Mouse (Mus musculus) lung, adult 10 weeks (tissue): ENCODE measurements around the gene Rps21. TPM values are rescaled to one million over a fixed set of nuclear protein-coding genes. Genes with fewer than 3 reads are reported as not detected.

ENCODE experiments used
- polyA plus RNA-seq: library from polyadenylated mRNA; stranded (reverse); fragments of 350-450 nt; fragmentation: Illumina TruSeq; extraction: RNeasy Lipid Tissue Mini Kit (QIAGEN cat#74804); gene quantifications from one replicate; pipeline ENCODE4 v1.2.3, GENCODE M21; 2014; ENCODE audit warnings: low read depth, low replicate concordance; ENCODE audit not compliant: insufficient read depth

The Rps21 gene
- polyA plus RNA-seq: 2,570 TPM

DNA sequence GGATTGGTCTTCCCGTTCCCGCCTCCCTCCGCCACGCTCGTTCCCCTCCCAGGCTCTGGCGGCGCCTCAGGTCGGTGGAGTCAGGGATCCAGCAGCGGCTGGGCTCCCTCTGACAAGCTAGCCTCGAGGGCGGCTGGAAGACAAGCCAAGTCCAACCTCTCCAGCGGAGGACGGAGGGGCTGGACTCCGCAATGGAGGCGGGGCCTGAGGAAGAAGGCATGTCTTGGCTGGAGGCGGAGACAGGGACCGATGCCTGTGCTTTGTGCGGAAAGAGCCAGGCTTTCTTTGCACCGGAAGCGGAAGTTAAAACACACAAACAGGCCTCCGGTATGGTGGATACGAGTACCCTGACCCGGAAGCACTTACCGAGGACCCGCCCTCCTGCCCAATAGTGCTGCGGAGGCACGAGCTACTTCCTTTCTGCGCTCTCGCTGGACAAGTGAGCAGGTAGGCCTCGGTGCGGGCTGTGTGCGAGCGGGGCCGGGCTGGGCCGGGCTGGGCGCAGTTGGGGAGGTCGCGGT, at the start of gene Rps21:
Gene Rps21 (plus strand): TSS at position 377 of the 521 bp plus-strand sequence.

DNA sequence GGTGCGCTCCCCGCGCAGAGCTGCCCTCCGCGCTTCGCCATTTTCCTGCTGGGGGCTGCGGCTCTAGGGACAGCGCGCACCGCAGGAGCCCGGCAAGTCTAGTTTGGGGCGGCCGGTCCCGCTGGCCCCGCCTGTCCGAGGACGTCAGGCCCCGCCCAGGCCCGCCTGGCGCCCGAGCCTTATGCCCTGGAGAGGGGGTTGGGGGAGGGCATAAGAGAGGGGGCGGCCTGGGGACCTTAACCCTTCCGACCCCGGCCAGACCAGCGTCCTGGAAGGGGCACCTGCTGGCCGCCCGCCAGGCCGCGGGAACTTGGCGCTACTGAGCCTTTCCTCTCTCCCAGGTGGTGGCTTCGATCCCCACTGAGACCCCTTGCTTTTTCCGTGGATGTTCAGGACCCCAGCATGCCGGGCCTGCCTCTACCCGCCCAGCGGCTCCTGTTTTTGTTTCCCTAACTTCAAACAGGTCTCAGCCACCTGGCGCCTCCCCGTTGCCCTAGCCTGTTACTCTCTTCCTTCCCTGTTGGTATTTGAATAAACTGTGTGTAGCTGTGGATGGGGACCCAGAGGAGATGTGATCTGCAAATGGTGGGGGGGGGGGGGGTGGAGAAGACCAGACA, 31.3 kb upstream of the Rps21 start, which contains the start of gene Lama5:
Gene Lama5 (minus strand): TSS at position 98 of the 617 bp plus-strand sequence.

DNA sequence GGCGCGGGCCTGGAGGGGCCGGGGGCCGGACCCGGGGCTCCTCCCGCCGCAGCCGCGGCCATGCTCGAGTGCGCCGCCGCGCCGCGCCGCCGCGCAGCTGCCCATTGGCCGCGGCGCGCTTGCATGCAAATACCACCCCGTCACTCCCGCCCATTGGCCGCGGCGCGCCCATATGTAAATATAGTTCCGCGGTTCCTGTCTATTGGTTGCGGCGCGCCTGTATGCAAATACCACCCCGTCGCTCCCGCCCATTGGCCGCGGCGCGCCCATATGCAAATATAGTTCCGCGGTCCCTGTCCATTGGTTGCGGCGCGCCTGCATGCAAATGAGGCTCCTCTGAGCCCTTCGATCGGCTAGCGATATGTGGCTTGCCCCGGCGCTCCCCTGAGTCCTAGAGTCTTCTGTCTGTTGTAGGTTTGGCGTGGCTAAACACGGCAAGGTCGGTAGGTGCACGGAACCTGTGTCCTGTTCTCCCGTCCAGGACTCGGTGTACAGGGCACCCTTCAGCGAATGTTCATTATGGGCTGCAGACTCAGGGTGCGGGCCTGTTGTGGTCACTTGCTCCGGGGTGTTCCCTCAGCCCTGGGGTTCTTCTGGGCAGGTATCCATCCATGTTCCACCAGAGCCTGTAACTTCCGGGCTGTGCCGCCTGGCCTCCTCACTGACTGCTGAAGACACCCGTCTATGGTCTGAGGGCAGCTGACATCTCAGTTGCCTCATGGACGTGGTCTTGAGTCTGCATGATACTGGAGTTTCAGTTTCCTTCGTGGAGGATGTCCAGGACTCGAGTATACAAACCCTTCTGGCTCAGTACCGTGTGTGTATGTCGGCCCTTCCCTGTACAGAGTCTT, 16.4 kb downstream of the Rps21 start, which contains the start of gene Cables2:
Gene Cables2 (minus strand): TSS at position 103 of the 851 bp plus-strand sequence.

DNA sequence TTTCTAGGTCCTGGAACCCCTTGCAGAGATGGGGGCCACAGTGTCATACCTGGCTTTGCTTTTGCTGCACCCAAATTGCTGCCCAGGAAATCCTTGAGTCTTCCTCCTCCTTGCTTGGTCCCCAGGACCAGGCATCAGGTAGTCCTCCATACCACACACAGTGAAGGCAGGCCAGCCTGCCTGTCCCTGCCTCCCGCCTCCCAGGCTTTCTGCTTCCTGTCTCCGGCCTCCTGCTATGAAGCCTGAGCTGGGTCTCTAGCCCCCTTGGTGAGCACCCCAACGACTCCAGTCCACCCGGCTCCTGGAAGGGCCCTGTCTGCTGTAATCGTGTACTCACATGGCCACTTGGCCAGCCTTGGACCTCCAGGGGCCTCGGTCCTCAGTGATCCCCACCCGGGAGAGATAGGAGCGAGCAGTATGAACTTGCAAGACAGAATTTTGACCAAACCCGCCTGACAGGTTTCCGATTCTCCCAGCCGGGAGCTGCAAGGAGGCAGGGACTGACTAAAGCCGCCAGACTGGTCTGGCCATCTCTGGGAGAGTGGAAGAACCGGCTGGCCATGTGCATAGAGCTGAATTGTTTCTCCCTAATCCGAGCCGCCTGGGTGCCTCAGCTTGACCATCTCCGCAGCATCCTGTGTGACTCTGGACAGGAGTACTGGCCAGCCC, 32.4 kb downstream of the Rps21 start, which contains the start of gene Rbbp8nl:
Gene Rbbp8nl (minus strand): TSS at position 440 of the 669 bp plus-strand sequence.

Other genes starting within 250 kb of the Rps21 start
- gene Lsm14b, start 232.4 kb upstream of the Rps21 start, polyA plus RNA-seq: 27.4 TPM
- gene Psma7, start 214.9 kb upstream of the Rps21 start, polyA plus RNA-seq: 214 TPM
- gene Ss18l1, start 214.9 kb upstream of the Rps21 start, polyA plus RNA-seq: 1.5 TPM
- 15.8 TPM for gene Mtg2, start 186.8 kb upstream of the Rps21 start, polyA plus RNA-seq
- gene Hrh3, start 152.9 kb upstream of the Rps21 start, polyA plus RNA-seq: not detected
- gene Osbpl2, start 138.1 kb upstream of the Rps21 start, polyA plus RNA-seq: 22.9 TPM
- 64.0 TPM for gene Adrm1, start 85.9 kb upstream of the Rps21 start, polyA plus RNA-seq
- 51.5 TPM for gene Lama5, start 31.5 kb upstream of the Rps21 start, polyA plus RNA-seq
- gene Cables2, start 16.1 kb downstream of the Rps21 start, polyA plus RNA-seq: 10.9 TPM
- gene Rbbp8nl, start 32.5 kb downstream of the Rps21 start, polyA plus RNA-seq: 0.29 TPM
- gene Gata5, start 77.3 kb downstream of the Rps21 start, polyA plus RNA-seq: 3.8 TPM
- gene Slco4a1, start 198.9 kb downstream of the Rps21 start, polyA plus RNA-seq: 0.85 TPM
- not detected for gene Ntsr1, start 242.6 kb downstream of the Rps21 start, polyA plus RNA-seq